Mouse (Mus musculus): ENCODE data around the gene Olfr1162. TPM values are rescaled to one million over a fixed set of nuclear protein-coding genes. Genes with fewer than 3 reads are reported as not detected.
"Not testable (repeated sequence)": the region's sequence is repeated elsewhere in the genome, so short reads cannot be mapped to it uniquely, and the experiment has no call there.

The Olfr1162 gene
- not detected in 2 replicates for polyA plus RNA-seq (2012; ENCODE audit: insufficient read depth, insufficient read length, missing spikeins)

GRCm38 (mm10) chr2:88051029-88051428 lies at the start of gene Olfr1162:
Gene Olfr1162, minus strand, starts transcription at chr2:88051129.
- no peak within 1 kb of the TSS for H3K4me3 ChIP-seq (ENCODE audit: insufficient read depth, low read length)
- no peaks in the 10 kb centered on the region for H3K4me1 ChIP-seq (ENCODE audit: control insufficient read depth, insufficient read depth, low read length)
- no peak within 1 kb of the TSS for H3K27ac ChIP-seq (ENCODE audit: insufficient read depth, low read depth, low read length)
- no peak for TF ChIP-seq POLR2A (IDR thresholded peaks at IDR 0.05; ENCODE audit: borderline replicate concordance, low read depth, low read length)
- TF ChIP-seq CTCF (IDR thresholded peaks at IDR 0.05; ENCODE audit: low read depth, low read length) = no peak

GRCm38 (mm10) chr2:88093866-88094265 lies 42.9 kb upstream of the Olfr1162 start, which contains the start of gene Olfr1164:
Gene Olfr1164, minus strand, starts transcription at chr2:88093966.
- Histone ChIP-seq H3K4me3 (ENCODE audit: insufficient read depth, low read length) (no peak within 1 kb of the TSS), H3K27ac (ENCODE audit: insufficient read depth, low read depth, low read length) (no peak within 1 kb of the TSS), H3K4me1 (ENCODE audit: control insufficient read depth, insufficient read depth, low read length) (no peaks in the 10 kb centered on the region)
- TF ChIP-seq POLR2A (IDR thresholded peaks at IDR 0.05; ENCODE audit: borderline replicate concordance, low read depth, low read length) (no peak), CTCF (IDR thresholded peaks at IDR 0.05; ENCODE audit: low read depth, low read length) (no peak)

- TF ChIP-seq CTCF (IDR thresholded peaks at IDR 0.05; ENCODE audit: low read depth, low read length) = no peak
- TF ChIP-seq POLR2A (IDR thresholded peaks at IDR 0.05; ENCODE audit: borderline replicate concordance, low read depth, low read length) = no peak
- no peaks in the 10 kb centered on the region for H3K4me1 ChIP-seq (ENCODE audit: control insufficient read depth, insufficient read depth, low read length)
Measured at GRCm38 (mm10) chr2:88071730-88072129, 20.8 kb upstream of the Olfr1162 start, which contains the start of gene Olfr1163. Gene Olfr1163, minus strand, starts transcription at chr2:88071830.

GRCm38 (mm10) chr2:88063587-88063986 lies 12.7 kb upstream of the Olfr1162 start:
- H3K27ac ChIP-seq (ENCODE audit: insufficient read depth, low read depth, low read length) = no peak overlapping the region
- no peaks in the 10 kb centered on the region for H3K4me1 ChIP-seq (ENCODE audit: control insufficient read depth, insufficient read depth, low read length)
- H3K4me3 ChIP-seq (ENCODE audit: insufficient read depth, low read length) = no peak overlapping the region
- TF ChIP-seq POLR2A (IDR thresholded peaks at IDR 0.05; ENCODE audit: borderline replicate concordance, low read depth, low read length) = no peak
- no peak for TF ChIP-seq CTCF (IDR thresholded peaks at IDR 0.05; ENCODE audit: low read depth, low read length)

More at GRCm38 (mm10) chr2:88071730-88072129, 20.8 kb upstream of the Olfr1162 start, which contains the start of gene Olfr1163:
- Histone ChIP-seq H3K27ac (ENCODE audit: insufficient read depth, low read depth, low read length) (no peak within 1 kb of the TSS), H3K4me3 (ENCODE audit: insufficient read depth, low read length) (no peak within 1 kb of the TSS)

- Histone ChIP-seq H3K4me3 (ENCODE audit: insufficient read depth, low read length) (no peak within 1 kb of the TSS), H3K27ac (ENCODE audit: insufficient read depth, low read depth, low read length) (no peak within 1 kb of the TSS), H3K4me1 (ENCODE audit: control insufficient read depth, insufficient read depth, low read length) (no peaks in the 10 kb centered on the region)
- TF ChIP-seq CTCF (IDR thresholded peaks at IDR 0.05; ENCODE audit: low read depth, low read length) = no peak
- no peak for TF ChIP-seq POLR2A (IDR thresholded peaks at IDR 0.05; ENCODE audit: borderline replicate concordance, low read depth, low read length)
Measured at GRCm38 (mm10) chr2:88037599-88037998, 13.3 kb downstream of the Olfr1162 start, which contains the start of gene Olfr73. Gene Olfr73, minus strand, starts transcription at chr2:88037699.

GRCm38 (mm10) chr2:88022474-88022873 lies 28.5 kb downstream of the Olfr1162 start, which contains the start of gene Olfr1161:
Gene Olfr1161, plus strand, starts transcription at chr2:88022774.
- H3K4me3 ChIP-seq (ENCODE audit: insufficient read depth, low read length); H3K27ac ChIP-seq (ENCODE audit: insufficient read depth, low read depth, low read length); H3K4me1 ChIP-seq (ENCODE audit: control insufficient read depth, insufficient read depth, low read length): not testable (repeated sequence)

GRCm38 (mm10) chr2:88007515-88008318 lies 43.2 kb downstream of the Olfr1162 start, which contains the start of gene Olfr1160:
Gene Olfr1160, minus strand, starts transcription at chr2:88008268.
- Histone ChIP-seq H3K4me3 (ENCODE audit: insufficient read depth, low read length) (no peak within 1 kb of the TSS), H3K4me1 (ENCODE audit: control insufficient read depth, insufficient read depth, low read length) (no peaks in the 10 kb centered on the region), H3K27ac (ENCODE audit: insufficient read depth, low read depth, low read length) (no peak within 1 kb of the TSS)
- no peak for TF ChIP-seq POLR2A (IDR thresholded peaks at IDR 0.05; ENCODE audit: borderline replicate concordance, low read depth, low read length)
- no peak for TF ChIP-seq CTCF (IDR thresholded peaks at IDR 0.05; ENCODE audit: low read depth, low read length)

Other genes with a start within 250 kb of the Olfr1162 start
- gene Olfr1145, start 241.3 kb downstream of the Olfr1162 start, polyA plus RNA-seq (2012; ENCODE audit: insufficient read depth, insufficient read length, missing spikeins) = not detected in 2 replicates
- not detected in 2 replicates for gene Olfr1148, start 220.6 kb downstream of the Olfr1162 start, polyA plus RNA-seq (2012; ENCODE audit: insufficient read depth, insufficient read length, missing spikeins)
- gene Olfr1150-ps1, start 207.1 kb downstream of the Olfr1162 start, polyA plus RNA-seq (2012; ENCODE audit: insufficient read depth, insufficient read length, missing spikeins) = not detected in 2 replicates
- not detected in 2 replicates for gene Olfr1151, start 195.3 kb downstream of the Olfr1162 start, polyA plus RNA-seq (2012; ENCODE audit: insufficient read depth, insufficient read length, missing spikeins)
- 0.89 TPM in 1 of 2 replicates, not detected in the other for gene Olfr1152, start 184.6 kb downstream of the Olfr1162 start, polyA plus RNA-seq (2012; ENCODE audit: insufficient read depth, insufficient read length, missing spikeins)
- gene Olfr1153, start 156.2 kb downstream of the Olfr1162 start, polyA plus RNA-seq (2012; ENCODE audit: insufficient read depth, insufficient read length, missing spikeins) = not detected in 2 replicates
- gene Olfr1154, start 146.0 kb downstream of the Olfr1162 start, polyA plus RNA-seq (2012; ENCODE audit: insufficient read depth, insufficient read length, missing spikeins) = not detected in 2 replicates
- gene Olfr1155, start 106.0 kb downstream of the Olfr1162 start, polyA plus RNA-seq (2012; ENCODE audit: insufficient read depth, insufficient read length, missing spikeins) = not detected in 2 replicates
- gene Olfr1156, start 98.0 kb downstream of the Olfr1162 start, polyA plus RNA-seq (2012; ENCODE audit: insufficient read depth, insufficient read length, missing spikeins) = not detected in 2 replicates
- gene Olfr1157, start 82.8 kb downstream of the Olfr1162 start, polyA plus RNA-seq (2012; ENCODE audit: insufficient read depth, insufficient read length, missing spikeins) = not detected in 2 replicates
- not detected in 2 replicates for gene Olfr74, start 76.5 kb downstream of the Olfr1162 start, polyA plus RNA-seq (2012; ENCODE audit: insufficient read depth, insufficient read length, missing spikeins)
- not detected in 2 replicates for gene Olfr1158, start 61.0 kb downstream of the Olfr1162 start, polyA plus RNA-seq (2012; ENCODE audit: insufficient read depth, insufficient read length, missing spikeins)
- gene Olfr1160, start 42.9 kb downstream of the Olfr1162 start, polyA plus RNA-seq (2012; ENCODE audit: insufficient read depth, insufficient read length, missing spikeins) = not detected in 2 replicates
- gene Olfr1161, start 28.4 kb downstream of the Olfr1162 start, polyA plus RNA-seq (2012; ENCODE audit: insufficient read depth, insufficient read length, missing spikeins) = not detected in 2 replicates
- not detected in 2 replicates for gene Olfr73, start 13.4 kb downstream of the Olfr1162 start, polyA plus RNA-seq (2012; ENCODE audit: insufficient read depth, insufficient read length, missing spikeins)
- gene Olfr1163, start 20.7 kb upstream of the Olfr1162 start, polyA plus RNA-seq (2012; ENCODE audit: insufficient read depth, insufficient read length, missing spikeins) = not detected in 2 replicates
- gene Olfr1164, start 42.8 kb upstream of the Olfr1162 start, polyA plus RNA-seq (2012; ENCODE audit: insufficient read depth, insufficient read length, missing spikeins) = not detected in 2 replicates
- not detected in 2 replicates for gene Olfr1166, start 77.1 kb upstream of the Olfr1162 start, polyA plus RNA-seq (2012; ENCODE audit: insufficient read depth, insufficient read length, missing spikeins)
- gene Olfr1167, start 104.1 kb upstream of the Olfr1162 start, polyA plus RNA-seq (2012; ENCODE audit: insufficient read depth, insufficient read length, missing spikeins) = not detected in 2 replicates
- not detected in 2 replicates for gene Olfr1168, start 130.8 kb upstream of the Olfr1162 start, polyA plus RNA-seq (2012; ENCODE audit: insufficient read depth, insufficient read length, missing spikeins)
- not detected in 2 replicates for gene Olfr1170, start 177.2 kb upstream of the Olfr1162 start, polyA plus RNA-seq (2012; ENCODE audit: insufficient read depth, insufficient read length, missing spikeins)
- not detected in 2 replicates for gene Olfr1173, start 228.7 kb upstream of the Olfr1162 start, polyA plus RNA-seq (2012; ENCODE audit: insufficient read depth, insufficient read length, missing spikeins)

All from bone marrow macrophage, adult 2 months (primary cell).